Mouse (Mus musculus): ENCODE results near the gene Mapkap1. TPM values are rescaled to one million over a fixed set of nuclear protein-coding genes. Genes with fewer than 3 reads are reported as not detected.
A peak's percentile ranks its signal among the peaks of the same experiment; 100 is the strongest.

Gene Mapkap1
- 46.9 and 57.3 TPM in 2 replicates for total RNA-seq (2017)

GRCm38 (mm10) chr2:34406601-34407464 is at the start of gene Mapkap1:
Gene Mapkap1, plus strand, starts transcription at chr2:34406771.
- peak; percentile 99 for ATAC-seq (ENCODE audit: extremely low read depth, insufficient number of reproducible peaks, low FRiP score, poor library complexity, severe bottlenecking)

DNA sequence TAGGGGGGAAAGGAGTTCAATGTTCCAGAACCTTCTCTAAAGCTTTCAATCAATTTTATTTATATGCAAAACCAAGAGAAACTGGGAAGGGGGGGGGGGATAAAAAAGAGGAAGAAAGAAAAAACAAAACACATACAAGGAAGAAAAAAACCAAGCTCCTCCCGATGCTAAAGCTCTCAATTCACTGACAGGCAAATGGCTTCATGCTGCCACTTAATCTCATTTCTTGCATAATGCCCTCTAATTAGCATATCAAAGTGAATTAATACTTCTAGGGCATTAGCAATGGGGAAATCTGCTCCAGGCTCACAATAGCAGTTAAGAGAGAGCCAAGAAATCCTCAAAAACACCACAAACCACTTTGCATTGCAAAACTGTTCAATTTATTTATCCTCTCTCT is 42.9 kb upstream of the Mapkap1 start:
- no peak for ATAC-seq (ENCODE audit: extremely low read depth, insufficient number of reproducible peaks, low FRiP score, poor library complexity, severe bottlenecking)

GRCm38 (mm10) chr2:34367024-34367423 is 39.5 kb upstream of the Mapkap1 start:
- no peak for ATAC-seq (ENCODE audit: extremely low read depth, insufficient number of reproducible peaks, low FRiP score, poor library complexity, severe bottlenecking)

DNA sequence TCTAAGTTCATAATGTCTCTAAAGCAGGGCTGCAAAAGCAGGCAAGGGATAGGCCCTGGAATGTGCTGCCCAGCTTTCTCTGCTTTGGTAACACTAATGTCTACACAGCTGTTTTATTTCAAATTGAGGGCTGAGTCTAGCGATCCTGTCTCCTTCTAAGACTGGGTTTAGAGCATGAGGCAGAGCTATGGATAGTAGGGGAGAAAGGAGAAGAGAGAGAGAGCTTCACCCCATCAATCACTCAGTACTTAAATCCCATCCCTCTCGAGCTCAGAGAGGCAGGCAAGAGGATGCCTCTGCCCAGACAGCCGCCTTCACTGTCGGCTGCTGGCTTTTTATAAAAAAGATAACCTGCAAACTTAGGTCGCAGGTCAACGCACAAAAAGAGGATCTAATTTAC is 38.2 kb upstream of the Mapkap1 start:
- no peak for ATAC-seq (ENCODE audit: extremely low read depth, insufficient number of reproducible peaks, low FRiP score, poor library complexity, severe bottlenecking)

DNA sequence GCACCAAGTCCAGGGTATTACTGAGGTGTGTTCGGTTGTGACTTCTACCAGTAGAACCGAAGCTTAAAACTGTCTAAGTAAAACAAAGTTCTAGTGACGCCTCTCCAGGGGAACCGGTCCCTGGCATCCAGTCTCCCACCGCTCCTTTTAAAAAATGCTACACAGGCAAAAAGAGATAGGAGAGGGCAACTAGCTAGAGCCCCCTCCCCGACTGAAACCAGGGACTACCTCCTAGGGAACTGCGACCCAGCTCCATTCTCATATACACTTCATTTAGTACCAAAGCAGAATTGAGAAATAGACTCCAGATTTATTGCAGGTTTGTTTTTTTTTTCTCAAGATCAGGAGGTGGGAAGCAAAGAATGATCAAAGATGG is 36.2 kb upstream of the Mapkap1 start:
- no peak for ATAC-seq (ENCODE audit: extremely low read depth, insufficient number of reproducible peaks, low FRiP score, poor library complexity, severe bottlenecking)

DNA sequence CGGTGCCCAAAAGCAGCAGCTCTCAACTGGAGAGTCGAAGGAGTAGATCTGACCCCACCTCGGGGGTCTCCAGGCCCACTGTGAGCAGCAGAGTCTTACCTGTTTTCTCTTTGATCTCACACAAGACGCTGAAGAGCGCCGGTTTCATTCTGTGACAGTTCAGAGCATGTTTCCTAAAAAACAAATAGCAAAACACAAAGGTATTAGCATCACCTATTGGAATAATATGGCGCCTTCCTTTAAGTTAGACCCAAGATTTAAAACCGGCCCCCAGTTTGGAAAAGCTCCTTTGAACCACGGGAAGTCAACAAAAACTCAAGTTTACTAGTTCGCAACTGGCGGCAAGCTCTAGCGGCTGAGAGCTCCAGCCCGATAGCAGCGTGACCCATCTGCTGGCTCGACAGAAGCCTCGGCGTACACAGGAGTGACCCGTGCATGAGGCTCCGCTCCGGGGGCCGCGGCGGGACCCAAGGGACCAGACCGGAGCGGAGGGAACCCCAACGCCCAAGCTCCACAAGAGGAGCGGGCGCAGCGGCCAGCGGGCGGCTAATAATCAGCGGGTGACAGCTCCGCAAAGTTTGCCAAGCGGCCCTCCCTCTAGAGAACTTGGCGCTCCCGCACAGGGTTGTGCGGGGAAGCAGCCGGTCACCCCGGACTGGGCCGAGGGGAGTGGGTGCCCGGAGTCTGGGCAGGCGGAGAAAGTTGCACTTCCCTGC is 35.7 kb upstream of the Mapkap1 start:
- no peak for ATAC-seq (ENCODE audit: extremely low read depth, insufficient number of reproducible peaks, low FRiP score, poor library complexity, severe bottlenecking)

GRCm38 (mm10) chr2:34371441-34372304 is 34.9 kb upstream of the Mapkap1 start:
- ATAC-seq (ENCODE audit: extremely low read depth, insufficient number of reproducible peaks, low FRiP score, poor library complexity, severe bottlenecking): no peak

DNA sequence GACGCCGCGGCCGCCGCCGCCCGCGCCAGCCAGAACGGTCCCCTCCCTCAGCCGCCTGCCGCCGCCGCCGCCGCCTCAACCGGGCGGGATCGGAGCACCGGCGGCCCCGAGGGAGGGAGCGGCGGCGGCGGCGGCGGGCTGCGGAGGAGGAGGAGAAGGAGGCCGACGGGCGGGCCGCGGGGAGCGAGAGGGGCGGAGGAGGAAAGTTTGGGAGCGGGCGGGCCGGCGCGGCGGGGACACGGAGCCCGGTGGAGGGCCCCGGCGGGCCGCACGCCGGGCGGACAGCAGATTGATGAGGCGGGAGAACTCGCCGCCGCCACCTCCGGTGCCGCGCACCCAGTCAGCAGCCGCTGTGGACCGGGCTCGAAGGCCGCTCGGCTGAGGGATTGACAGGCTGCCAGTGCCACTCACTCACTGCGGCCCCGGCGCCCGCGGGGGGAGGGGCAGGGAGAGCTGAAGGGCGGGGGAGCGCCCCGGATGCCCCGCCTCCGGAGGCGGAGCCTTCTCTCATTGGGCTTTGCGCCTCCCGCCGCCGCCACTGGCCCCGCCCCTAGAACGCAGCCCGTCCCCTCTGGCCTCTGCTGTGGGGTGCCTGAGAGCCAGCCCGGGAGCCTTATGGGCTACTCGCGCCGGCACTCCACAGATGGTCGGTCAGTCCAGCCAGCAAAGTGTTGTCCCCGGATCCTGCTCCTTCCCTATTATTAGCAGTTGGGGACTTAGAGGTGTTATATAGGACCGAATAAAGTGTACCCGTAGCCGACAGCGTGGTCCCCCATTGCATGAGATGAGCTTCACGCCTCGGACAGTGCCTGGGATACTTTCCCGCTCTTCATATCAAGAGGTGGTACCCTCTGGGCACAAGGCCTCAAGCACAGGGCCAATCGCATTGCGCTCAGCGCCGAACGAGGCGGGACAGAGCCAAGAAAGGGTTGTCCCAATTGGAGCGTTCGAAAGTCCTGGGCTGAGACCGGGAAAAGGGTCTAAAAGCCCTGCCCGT is 34.0 kb upstream of the Mapkap1 start, which contains the start of gene Pbx3:
TSS of gene Pbx3 (minus strand) at position 838 of the 997 bp plus-strand sequence.
- ATAC-seq (ENCODE audit: extremely low read depth, insufficient number of reproducible peaks, low FRiP score, poor library complexity, severe bottlenecking): peak; percentile 84

GRCm38 (mm10) chr2:34373886-34374285 is 32.7 kb upstream of the Mapkap1 start:
- no peak for ATAC-seq (ENCODE audit: extremely low read depth, insufficient number of reproducible peaks, low FRiP score, poor library complexity, severe bottlenecking)

DNA sequence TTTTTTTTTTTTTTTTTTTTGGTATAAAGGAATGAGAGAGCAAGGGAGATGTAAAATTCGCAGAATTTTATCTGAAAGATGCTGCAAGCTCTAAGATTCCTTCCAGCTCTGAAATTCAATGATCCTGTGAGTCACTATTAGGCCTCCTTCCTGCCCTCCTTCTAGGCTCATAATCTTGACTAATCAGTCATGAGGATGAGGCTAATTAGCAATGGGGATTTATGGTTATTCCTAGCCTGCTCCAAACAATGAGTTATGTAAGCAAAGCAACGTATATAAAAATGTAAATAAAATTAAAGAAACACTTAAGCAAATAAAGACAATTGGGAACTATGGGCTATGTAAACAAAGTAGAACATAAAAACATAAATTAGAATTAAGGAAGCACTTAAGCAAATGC is 32.2 kb upstream of the Mapkap1 start:
- no peak for ATAC-seq (ENCODE audit: extremely low read depth, insufficient number of reproducible peaks, low FRiP score, poor library complexity, severe bottlenecking)

GRCm38 (mm10) chr2:34378930-34379329 is 27.6 kb upstream of the Mapkap1 start:
- ATAC-seq (ENCODE audit: extremely low read depth, insufficient number of reproducible peaks, low FRiP score, poor library complexity, severe bottlenecking): no peak

DNA sequence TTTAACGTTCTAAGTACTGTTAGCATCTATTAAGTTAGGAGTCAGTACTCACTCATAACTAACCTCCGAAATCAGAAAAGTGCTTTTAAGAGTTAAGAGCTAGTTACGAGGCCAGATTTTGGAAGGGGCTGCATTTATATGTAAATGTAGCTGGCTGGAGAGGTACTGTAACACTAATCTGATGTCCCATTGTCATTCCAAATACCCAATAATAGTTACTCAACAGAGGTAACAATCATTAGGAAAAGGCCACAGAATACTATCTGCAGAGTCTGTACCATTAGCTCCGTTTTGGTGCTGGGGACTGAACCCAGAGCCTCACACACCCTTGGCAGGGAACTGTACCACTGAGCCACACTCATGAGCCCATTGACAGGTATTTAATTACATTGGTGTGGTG is 7.0 kb upstream of the Mapkap1 start:
- no peak for ATAC-seq (ENCODE audit: extremely low read depth, insufficient number of reproducible peaks, low FRiP score, poor library complexity, severe bottlenecking)

- ATAC-seq (ENCODE audit: extremely low read depth, insufficient number of reproducible peaks, low FRiP score, poor library complexity, severe bottlenecking): no peak
Measured at GRCm38 (mm10) chr2:34407596-34407995, 1.0 kb downstream of the Mapkap1 start.

- no peak for ATAC-seq (ENCODE audit: extremely low read depth, insufficient number of reproducible peaks, low FRiP score, poor library complexity, severe bottlenecking)
Measured at GRCm38 (mm10) chr2:34408341-34408740, 1.8 kb downstream of the Mapkap1 start.

- no peak for ATAC-seq (ENCODE audit: extremely low read depth, insufficient number of reproducible peaks, low FRiP score, poor library complexity, severe bottlenecking)
Measured at GRCm38 (mm10) chr2:34409741-34410340, 3.3 kb downstream of the Mapkap1 start.

GRCm38 (mm10) chr2:34420256-34420655 is 13.7 kb downstream of the Mapkap1 start:
- no peak for ATAC-seq (ENCODE audit: extremely low read depth, insufficient number of reproducible peaks, low FRiP score, poor library complexity, severe bottlenecking)

DNA sequence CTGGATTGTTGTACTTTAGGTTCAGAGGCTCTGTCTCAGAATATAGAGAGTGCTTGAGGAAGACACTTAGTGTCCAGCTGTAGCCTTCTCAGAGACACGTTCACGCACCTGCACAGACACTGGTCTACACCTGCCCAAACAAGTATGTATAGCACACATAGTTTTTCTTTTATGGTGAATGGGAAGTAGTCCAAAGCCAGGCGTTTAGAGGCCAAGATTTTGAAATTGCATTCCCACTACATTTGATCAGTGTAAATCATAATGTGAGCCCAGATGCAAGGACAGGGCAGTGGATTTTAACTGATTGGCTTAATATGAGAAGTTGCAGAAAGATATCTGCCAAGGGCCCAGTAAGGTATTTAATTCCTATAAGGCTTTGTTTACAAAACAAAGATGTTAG is 17.6 kb downstream of the Mapkap1 start:
- no peak for ATAC-seq (ENCODE audit: extremely low read depth, insufficient number of reproducible peaks, low FRiP score, poor library complexity, severe bottlenecking)
